8 mouse cellular contexts compared by ENCODE assay signal in the genomic region with DNA sequence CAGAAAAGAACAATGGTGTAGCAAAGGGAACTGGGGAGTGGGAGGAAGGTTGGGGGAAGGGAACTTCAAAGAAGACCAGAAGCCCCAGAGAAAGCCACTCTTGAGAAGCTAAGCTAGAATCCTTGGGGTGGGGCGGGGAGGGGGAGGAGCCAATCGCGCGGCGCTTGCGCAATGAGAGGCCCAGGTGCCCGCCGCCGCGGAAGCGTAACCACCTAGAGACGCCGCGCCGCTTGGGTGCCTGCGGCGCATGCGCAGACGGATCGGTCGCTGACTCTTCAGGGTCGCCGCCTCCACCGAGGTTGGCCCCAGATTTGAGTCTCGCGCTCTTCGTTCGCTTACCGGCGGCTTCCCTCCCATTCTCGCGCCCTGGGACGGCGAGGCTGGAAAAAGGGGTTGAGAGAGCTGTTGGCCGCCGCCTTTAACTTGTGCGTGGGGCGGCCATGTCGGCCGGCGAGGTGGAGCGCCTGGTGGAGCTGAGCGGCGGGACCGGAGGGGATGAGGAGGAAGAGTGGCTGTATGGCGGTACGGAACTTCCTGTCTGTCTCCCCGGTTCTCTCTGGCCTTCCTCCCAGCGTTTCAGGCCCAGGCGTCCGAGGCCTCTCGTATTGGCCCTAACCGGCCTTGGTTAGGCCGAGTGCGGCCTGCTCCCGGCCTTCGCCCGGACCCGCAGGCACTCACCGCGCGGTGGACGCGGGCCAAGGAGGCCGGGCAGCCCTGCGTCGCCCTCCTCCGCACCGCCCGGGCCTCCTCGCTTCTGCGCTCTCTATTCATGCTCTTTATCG. TPM values are rescaled to one million over a fixed set of nuclear protein-coding genes. Genes with fewer than 3 reads are reported as not detected.
DNase-seq lines count a peak whose midpoint lies in the region; ATAC-seq and TF ChIP-seq lines count a peak whose summit lies in the region.

Gene Fip1l1 (plus strand): TSS at position 210 of the 782 bp plus-strand sequence.

- peak within 1 kb of the TSS; percentile 74 for H3K4me3 ChIP-seq in embryonic facial prominence, embryonic 14.5 days (ENCODE audit: low read depth, low read length)
- peak within 1 kb of the TSS; percentile 93 for H3K4me3 ChIP-seq in limb, embryonic 14.5 days (replicated peaks; ENCODE audit: low read length)
- H3K4me3 ChIP-seq in midbrain, postnatal 0 days (ENCODE audit: low read depth, low read length) = peak within 1 kb of the TSS; percentile 95

- peak; percentile 97 for DNase-seq in 3T3-L1 (ENCODE audit: low read depth, low spot score)
- peak; percentile 78 to 82 for DNase-seq in adrenal gland, postnatal 4 days (ENCODE audit: low spot score in 2 of 2)
- DNase-seq in embryonic facial prominence, embryonic 14.5 days (ENCODE audit: low spot score) = peak; percentile 97
- DNase-seq in heart, adult 8-10 months (ENCODE audit: low spot score) = peak; percentile 85
- DNase-seq in kidney, adult 9 months = peak; percentile 87
- DNase-seq in limb, embryonic 14.5 days (ENCODE audit: low spot score) = peak; percentile 96
- DNase-seq in midbrain, postnatal 0 days (ENCODE audit: low spot score) = peak; percentile 97
- DNase-seq in spleen, postnatal 14 days (ENCODE audit: low spot score in 2 of 2) = peak; percentile 82 to 83

- H3K27ac ChIP-seq in embryonic facial prominence, embryonic 14.5 days (replicated peaks; ENCODE audit: low read depth, low read length) = peak within 1 kb of the TSS; percentile 92
- H3K27ac ChIP-seq in limb, embryonic 14.5 days (replicated peaks; ENCODE audit: low read depth, low read length) = peak within 1 kb of the TSS; percentile 88
- H3K27ac ChIP-seq in midbrain, postnatal 0 days (ENCODE audit: low read depth, low read length) = peak within 1 kb of the TSS; percentile 93

- peaks cover 3% of the 10 kb centered on the region for H3K36me3 ChIP-seq in embryonic facial prominence, embryonic 14.5 days (ENCODE audit: control insufficient read depth, insufficient read depth, low read length)
- H3K36me3 ChIP-seq in limb, embryonic 14.5 days (ENCODE audit: control insufficient read depth, insufficient read depth, low read length) = peaks cover 11% of the 10 kb centered on the region
- 0 out of 2 replicates have a peak, but pooled peaks cover 4% of the 10 kb centered on the region for H3K36me3 ChIP-seq in midbrain, postnatal 0 days (ENCODE audit: insufficient read depth, low read length)

- peaks cover 17% of the 10 kb centered on the region for H3K4me1 ChIP-seq in embryonic facial prominence, embryonic 14.5 days (ENCODE audit: control insufficient read depth, insufficient read depth, low read length)
- H3K4me1 ChIP-seq in limb, embryonic 14.5 days (ENCODE audit: control insufficient read depth, insufficient read depth, low read length) = peaks cover 17% of the 10 kb centered on the region
- H3K4me1 ChIP-seq in midbrain, postnatal 0 days (ENCODE audit: insufficient read depth, low read length) = peaks cover 12% of the 10 kb centered on the region; the same call in 1 of the 2 replicates

- H3K9me3 ChIP-seq in embryonic facial prominence, embryonic 14.5 days (ENCODE audit: control insufficient read depth, low read length) = no peaks in the 10 kb centered on the region
- H3K9me3 ChIP-seq in limb, embryonic 14.5 days (ENCODE audit: control insufficient read depth, low read length) = no peaks in the 10 kb centered on the region
- no peaks in the 10 kb centered on the region for H3K9me3 ChIP-seq in midbrain, postnatal 0 days (ENCODE audit: low read length)

- under 1% methylated on average over 36 of the region's 73 CpGs for WGBS in embryonic facial prominence, embryonic 14.5 days
- WGBS in limb, embryonic 14.5 days = under 1% methylated on average over 66 of the region's 73 CpGs
- WGBS in midbrain, postnatal 0 days = 0% methylated on average over 69 of the region's 73 CpGs

- no peaks in the 10 kb centered on the region for H3K27me3 ChIP-seq in embryonic facial prominence, embryonic 14.5 days (replicated peaks; ENCODE audit: control insufficient read depth, insufficient read depth, low read length)
- H3K27me3 ChIP-seq in limb, embryonic 14.5 days (ENCODE audit: control insufficient read depth, insufficient read depth, low read length) = no peaks in the 10 kb centered on the region
- H3K27me3 ChIP-seq in midbrain, postnatal 0 days (ENCODE audit: insufficient read depth, low read length) = no peaks in the 10 kb centered on the region

- TF ChIP-seq POLR2A in limb, embryonic 14.5 days (IDR thresholded peaks at IDR 0.05; ENCODE audit: borderline replicate concordance, extremely low read depth, insufficient read depth, insufficient read length) = peak; percentile 68; the same call in 1 of the 2 replicates

- H3K9ac ChIP-seq in embryonic facial prominence, embryonic 14.5 days (ENCODE audit: low read depth, low read length) = peak within 1 kb of the TSS; percentile 87
- peak within 1 kb of the TSS; percentile 93 for H3K9ac ChIP-seq in limb, embryonic 14.5 days (ENCODE audit: low read depth, low read length, severe bottlenecking)
- H3K9ac ChIP-seq in midbrain, postnatal 0 days (replicated peaks; ENCODE audit: low read length, poor library complexity, severe bottlenecking) = peak within 1 kb of the TSS; percentile 97

- peak within 1 kb of the TSS; percentile 64 for H3K4me2 ChIP-seq in embryonic facial prominence, embryonic 14.5 days (ENCODE audit: low read depth, low read length)
- H3K4me2 ChIP-seq in limb, embryonic 14.5 days (replicated peaks; ENCODE audit: low read depth, low read length, severe bottlenecking) = peak within 1 kb of the TSS; percentile 55
- H3K4me2 ChIP-seq in midbrain, postnatal 0 days (ENCODE audit: low read depth, low read length, poor library complexity, severe bottlenecking) = peak within 1 kb of the TSS; percentile 67

- TF ChIP-seq CTCF in midbrain, postnatal 0 days (IDR thresholded peaks at IDR 0.05) = no peak

- peak; percentile 92 for ATAC-seq in embryonic facial prominence, embryonic 14.5 days (ENCODE audit: low read depth)
- ATAC-seq in limb, embryonic 14.5 days (ENCODE audit: low FRiP score, low read depth) = peak; percentile 91
- ATAC-seq in midbrain, postnatal 0 days (ENCODE audit: low FRiP score) = peak; percentile 89

RNA-seq across cellular contexts. Expression of gene Fip1l1, which starts in this region (rescaled TPM):
- 10 to 100 TPM; 74.2 to 86.6 TPM for total RNA-seq in adrenal gland, postnatal 4 days (2021)
- polyA plus RNA-seq in embryonic facial prominence, embryonic 14.5 days (2014; fragmentation: Nextera tagmentation; extraction: Ambion mirVana) = 66.1 and 66.4 TPM in 2 replicates
- 10 to 100 TPM; 24.9 to 32.3 (median 27.3) TPM for total RNA-seq in heart, adult 8-10 months (2022)
- polyA plus RNA-seq in limb, embryonic 14.5 days (2012; rRNA removed) = 82.0 and 92.0 TPM in 2 replicates
- 69.7 and 81.0 TPM in 2 replicates for polyA plus RNA-seq in limb, embryonic 14.5 days (2014; fragmentation: Nextera tagmentation; extraction: Ambion mirVana)
- total RNA-seq in midbrain, postnatal 0 days (2014; rRNA removed) = 57.1 and 57.6 TPM in 2 replicates
- polyA plus RNA-seq in midbrain, postnatal 0 days (2015; fragmentation: Nextera tagmentation; extraction: Ambion mirVana) = 53.1 and 63.1 TPM in 2 replicates

Comparison
In these comparisons a context has a peak if more than half of its experiments do, and no peak if none do; other contexts are left out.
1. Peak in every context shown above with its lines: DNase-seq, ATAC-seq, H3K4me3 ChIP-seq and H3K27ac ChIP-seq.